Mouse (Mus musculus) forebrain, embryonic 16.5 days (tissue): ENCODE measurements at regions not wholly inside any gene's neighbourhood (a gene's known extent, or its start where the extent isn't known, plus 50 kb on each side); places are given as distances from the start of the nearest gene placed in this dataset.
A peak's percentile ranks its signal among the peaks of the same experiment; 100 is the strongest.

ENCODE experiments used
- ATAC-seq: fragments of 200-750 bp; cut with Nextera tagmentation; 2 replicates; pipeline ENCODE4 v1.8.0; 2017; ENCODE audit warnings: mild to moderate bottlenecking, moderate library complexity
- H3K27ac ChIP-seq: fragments of 300-500 bp; sonication (generic); 2 replicates; pipeline ENCODE4 v1.5.1; 2014; ENCODE audit warnings: low read length, control low read depth
- H3K27me3 ChIP-seq: fragments of 300-500 bp; sonication (generic); replicated peaks from 2 replicates; pipeline ENCODE4 v1.6.1; 2014; ENCODE audit warnings: low read length; ENCODE audit not compliant: control insufficient read depth, insufficient read depth
- H3K36me3 ChIP-seq: fragments of 300-500 bp; sonication (generic); 2 replicates; pipeline ENCODE4 v1.6.1; 2014; ENCODE audit not compliant: control insufficient read depth, insufficient read depth
- H3K4me1 ChIP-seq: fragments of 300-500 bp; sonication (generic); replicated peaks from 2 replicates; pipeline ENCODE4 v1.6.1; 2014; ENCODE audit warnings: low read length; ENCODE audit not compliant: control insufficient read depth, insufficient read depth
- H3K4me2 ChIP-seq: fragments of 300-500 bp; sonication (generic); 2 replicates; pipeline ENCODE4 v1.6.1; 2014; ENCODE audit warnings: mild to moderate bottlenecking, low read length, control low read depth
- H3K4me3 ChIP-seq: fragments of 300-500 bp; sonication (generic); replicated peaks from 2 replicates; pipeline ENCODE4 v1.5.1; 2014; ENCODE audit warnings: mild to moderate bottlenecking, low read length, control low read depth
- H3K9ac ChIP-seq: fragments of 300-500 bp; sonication (generic); replicated peaks from 2 replicates; pipeline ENCODE4 v1.6.1; 2014; ENCODE audit warnings: low read depth, low read length, control low read depth
- H3K9me3 ChIP-seq: fragments of 300-500 bp; sonication (generic); 2 replicates; pipeline ENCODE4 v1.6.1; 2016; ENCODE audit warnings: low read length; ENCODE audit not compliant: control insufficient read depth
- WGBS: fragments of 180-500 bp; shearing (Covaris S2); extraction: QIAGEN DNeasy Blood & Tissue Kit; methylation state at CpG from one replicate; pipeline ENCODE4 v1.1.7; 2014; 5-methylcytosine and 5-hydroxymethylcytosine counted together

DNA sequence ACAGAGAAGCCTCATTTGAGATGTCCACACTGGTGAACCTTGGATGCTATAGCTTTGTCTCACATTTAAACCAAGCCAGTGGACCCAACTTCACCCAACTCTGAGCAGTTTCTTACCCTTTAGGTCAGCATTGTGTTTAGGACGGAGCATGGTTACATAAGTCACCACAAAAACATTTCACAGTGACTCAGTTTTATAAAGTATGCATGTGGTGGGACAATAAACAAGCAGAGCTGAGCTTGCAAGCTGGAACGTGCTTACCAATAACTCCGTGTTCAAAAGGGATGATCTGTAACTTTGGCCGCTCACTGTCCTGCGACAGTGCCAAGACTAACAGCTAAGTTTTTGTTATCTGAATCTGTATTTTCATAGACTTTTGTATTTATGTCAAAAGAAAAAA, 587.8 kb downstream of the Epha4 start:
- Histone ChIP-seq H3K36me3 (no peaks in the 10 kb centered on the region), H3K4me3 (no peak overlapping the region), H3K4me1 (no peaks in the 10 kb centered on the region), H3K9me3 (no peaks in the 10 kb centered on the region), H3K27ac (no peak overlapping the region), H3K9ac (no peak overlapping the region), H3K27me3 (no peaks in the 10 kb centered on the region), H3K4me2 (no peak overlapping the region)
- no peak for ATAC-seq
- 92% methylated on average over 5 of the region's 5 CpGs for WGBS

DNA sequence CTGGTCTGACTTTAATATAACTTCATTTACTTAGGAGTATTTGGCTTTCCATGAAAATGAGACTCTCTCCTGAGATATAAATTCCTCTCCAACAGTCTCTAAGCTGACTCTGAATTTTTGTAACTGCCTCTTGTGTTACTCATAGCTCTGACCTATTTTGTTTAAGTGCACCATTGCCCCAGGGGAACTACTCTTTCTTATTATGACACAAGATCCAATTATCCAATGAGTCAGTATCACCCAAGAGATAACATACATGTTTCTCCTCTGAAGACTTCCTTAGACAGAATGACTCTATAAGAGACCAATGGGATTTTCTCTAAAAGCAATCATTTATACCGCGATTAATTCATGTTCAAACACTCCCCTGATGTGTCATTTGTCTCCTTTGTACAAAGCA, 586.9 kb downstream of the Epha4 start:
- Histone ChIP-seq H3K9me3 (no peaks in the 10 kb centered on the region), H3K27ac (no peak overlapping the region), H3K4me3 (no peak overlapping the region), H3K4me1 (no peaks in the 10 kb centered on the region), H3K36me3 (no peaks in the 10 kb centered on the region), H3K4me2 (no peak overlapping the region), H3K9ac (no peak overlapping the region), H3K27me3 (no peaks in the 10 kb centered on the region)
- no peak for ATAC-seq
- 89% methylated on average over 2 of the region's 2 CpGs for WGBS

DNA sequence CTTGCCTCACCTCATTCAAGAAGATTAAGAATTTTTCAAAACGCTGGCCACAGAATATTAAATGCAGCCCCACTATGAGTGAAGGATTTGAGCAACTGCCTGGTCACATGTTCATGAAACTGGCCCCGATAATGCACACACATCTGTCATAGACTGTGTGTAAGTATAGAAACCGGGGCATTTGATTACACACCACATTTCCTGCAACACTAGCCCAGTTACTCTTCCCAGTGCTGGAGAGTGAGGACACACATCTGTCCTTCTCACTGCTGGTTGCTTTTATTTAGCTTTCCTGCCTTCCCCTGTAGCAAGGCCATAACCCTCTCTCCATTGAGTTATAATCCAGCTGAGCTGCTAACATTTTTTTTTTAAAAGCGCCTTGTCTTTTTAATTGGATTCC, 581.4 kb downstream of the Epha4 start:
- H3K9ac ChIP-seq: no peak overlapping the region
- WGBS: 80% methylated on average over 4 of the region's 4 CpGs
- no peak for ATAC-seq
- no peak overlapping the region for H3K27ac ChIP-seq
- no peaks in the 10 kb centered on the region for H3K27me3 ChIP-seq
- H3K4me2 ChIP-seq: no peak overlapping the region
- no peaks in the 10 kb centered on the region for H3K36me3 ChIP-seq
- H3K9me3 ChIP-seq: no peaks in the 10 kb centered on the region
- H3K4me3 ChIP-seq: no peak overlapping the region
- no peaks in the 10 kb centered on the region for H3K4me1 ChIP-seq

DNA sequence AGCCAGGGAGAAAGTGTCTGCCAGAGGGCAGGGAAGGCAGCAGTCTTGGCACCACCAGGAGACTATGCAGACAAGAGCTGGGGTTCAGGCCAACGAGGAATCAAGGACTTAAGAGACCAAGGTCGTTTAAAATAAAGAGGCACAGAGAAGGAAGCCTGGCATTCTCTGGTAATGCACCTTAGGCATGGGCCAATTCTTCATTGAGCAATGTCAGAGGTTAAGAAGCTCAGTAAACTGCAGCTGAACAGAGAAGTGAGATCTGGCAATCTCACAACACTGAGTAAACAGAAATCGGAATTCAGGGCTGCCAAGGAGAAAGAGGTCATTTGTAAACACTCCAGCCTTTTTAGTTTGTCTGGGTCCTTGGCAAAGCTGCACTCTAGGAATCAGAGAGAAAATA, 572.2 kb downstream of the Epha4 start:
- H3K27ac ChIP-seq: no peak overlapping the region
- no peaks in the 10 kb centered on the region for H3K9me3 ChIP-seq
- no peak overlapping the region for H3K9ac ChIP-seq
- ATAC-seq: peak; percentile 55; the same call in 1 of the 2 replicates
- WGBS: 24% methylated on average over 3 of the region's 3 CpGs
- H3K27me3 ChIP-seq: no peaks in the 10 kb centered on the region
- H3K4me1 ChIP-seq: no peaks in the 10 kb centered on the region
- H3K4me3 ChIP-seq: no peak overlapping the region
- no peak overlapping the region for H3K4me2 ChIP-seq
- no peaks in the 10 kb centered on the region for H3K36me3 ChIP-seq

DNA sequence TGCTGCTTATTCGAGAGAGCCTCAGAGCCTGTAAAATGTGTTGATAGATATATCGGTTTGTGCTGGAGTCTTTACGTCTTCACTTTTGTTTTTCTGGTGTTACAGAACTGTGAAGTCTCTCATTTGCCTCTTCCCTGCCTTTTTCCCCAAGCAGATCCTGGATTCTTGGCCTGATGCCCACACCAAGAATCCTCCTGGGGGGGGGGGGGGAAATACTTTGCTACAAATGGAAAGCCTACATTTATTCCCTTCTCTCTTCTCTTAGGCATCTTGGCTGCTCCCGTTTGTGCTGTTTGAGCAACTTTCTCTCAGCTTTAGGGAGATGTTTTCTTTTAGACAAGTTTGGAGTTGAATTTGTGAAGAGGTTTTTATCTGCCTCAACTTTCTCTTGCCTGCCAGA, 570.8 kb downstream of the Epha4 start:
- no peak for ATAC-seq
- Histone ChIP-seq H3K4me2 (no peak overlapping the region), H3K36me3 (no peaks in the 10 kb centered on the region), H3K9ac (no peak overlapping the region), H3K27me3 (no peaks in the 10 kb centered on the region), H3K27ac (no peak overlapping the region), H3K4me3 (no peak overlapping the region), H3K4me1 (no peaks in the 10 kb centered on the region), H3K9me3 (no peaks in the 10 kb centered on the region)
- WGBS: 81% methylated on average over 4 of the region's 4 CpGs

DNA sequence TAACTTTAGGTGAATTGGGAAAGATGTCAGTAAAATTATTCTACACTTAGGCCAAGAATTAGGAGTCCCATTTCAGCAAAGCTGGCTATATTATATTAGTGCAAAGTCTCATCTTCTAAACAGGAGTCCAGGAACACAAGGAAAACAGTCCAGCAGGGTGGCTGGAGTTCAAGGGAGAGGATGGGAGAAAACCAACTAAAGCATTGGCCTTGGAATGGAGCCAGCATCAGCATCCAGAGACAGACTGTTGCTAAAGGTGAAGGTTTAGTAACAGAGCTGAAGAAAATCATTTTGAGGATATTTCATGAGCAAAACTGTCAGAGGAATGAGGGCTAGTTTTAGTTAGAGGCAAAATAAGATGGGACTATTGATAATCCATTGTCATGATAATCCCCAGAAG, 559.9 kb downstream of the Epha4 start:
- no peaks in the 10 kb centered on the region for H3K9me3 ChIP-seq
- H3K4me2 ChIP-seq: no peak overlapping the region
- no peak overlapping the region for H3K9ac ChIP-seq
- no peak for ATAC-seq
- H3K27me3 ChIP-seq: no peaks in the 10 kb centered on the region
- H3K27ac ChIP-seq: no peak overlapping the region
- no peaks in the 10 kb centered on the region for H3K4me1 ChIP-seq
- H3K4me3 ChIP-seq: no peak overlapping the region
- no peaks in the 10 kb centered on the region for H3K36me3 ChIP-seq

DNA sequence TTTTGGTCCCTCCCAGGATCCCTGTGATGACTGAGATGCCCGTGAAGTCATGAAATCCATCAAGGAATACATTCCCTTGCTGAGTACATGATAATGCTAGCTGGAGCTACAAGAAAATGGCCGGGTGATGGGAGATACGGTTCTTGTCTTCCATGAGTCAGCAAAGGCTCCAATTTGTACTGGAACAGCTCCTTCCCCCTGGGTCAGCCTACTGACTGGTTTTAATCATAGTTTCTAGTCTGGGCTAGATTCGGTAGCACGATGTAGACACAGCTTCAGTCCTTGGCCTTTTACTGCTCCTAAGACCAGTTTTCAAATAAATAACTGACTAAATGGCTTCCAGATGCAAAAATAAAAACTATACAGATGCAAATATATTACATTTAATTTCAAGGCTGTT, 557.5 kb downstream of the Epha4 start:
- H3K4me3 ChIP-seq: no peak overlapping the region
- no peaks in the 10 kb centered on the region for H3K27me3 ChIP-seq
- no peaks in the 10 kb centered on the region for H3K4me1 ChIP-seq
- H3K36me3 ChIP-seq: no peaks in the 10 kb centered on the region
- H3K4me2 ChIP-seq: no peak overlapping the region
- no peaks in the 10 kb centered on the region for H3K9me3 ChIP-seq
- WGBS: 94% methylated on average over 5 of the region's 5 CpGs
- H3K9ac ChIP-seq: no peak overlapping the region
- H3K27ac ChIP-seq: no peak overlapping the region
- no peak for ATAC-seq

DNA sequence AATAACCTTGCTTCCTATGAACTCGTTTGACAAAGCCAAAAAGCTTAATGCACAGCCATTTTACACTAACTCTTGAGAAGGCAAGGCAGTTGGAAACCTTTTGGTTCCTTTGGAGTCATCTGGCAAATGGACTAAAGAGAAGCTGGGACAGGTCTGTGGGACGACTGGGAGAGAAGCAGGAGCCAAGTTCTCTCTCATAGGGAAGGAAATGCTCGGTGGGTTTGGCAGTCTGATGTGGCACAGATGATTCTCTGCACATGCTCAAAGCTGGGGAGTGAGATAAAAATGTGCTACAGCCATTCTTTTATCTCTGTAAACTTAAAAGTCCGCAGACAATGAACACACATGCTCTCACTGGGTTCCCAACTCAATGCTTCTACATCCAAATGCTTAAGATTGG, 556.2 kb downstream of the Epha4 start:
- H3K9me3 ChIP-seq: no peaks in the 10 kb centered on the region
- no peak for ATAC-seq
- H3K36me3 ChIP-seq: no peaks in the 10 kb centered on the region
- H3K27ac ChIP-seq: no peak overlapping the region
- H3K27me3 ChIP-seq: no peaks in the 10 kb centered on the region
- WGBS: 71% methylated on average over 4 of the region's 4 CpGs
- no peak overlapping the region for H3K4me2 ChIP-seq
- H3K9ac ChIP-seq: no peak overlapping the region
- no peaks in the 10 kb centered on the region for H3K4me1 ChIP-seq
- H3K4me3 ChIP-seq: no peak overlapping the region

DNA sequence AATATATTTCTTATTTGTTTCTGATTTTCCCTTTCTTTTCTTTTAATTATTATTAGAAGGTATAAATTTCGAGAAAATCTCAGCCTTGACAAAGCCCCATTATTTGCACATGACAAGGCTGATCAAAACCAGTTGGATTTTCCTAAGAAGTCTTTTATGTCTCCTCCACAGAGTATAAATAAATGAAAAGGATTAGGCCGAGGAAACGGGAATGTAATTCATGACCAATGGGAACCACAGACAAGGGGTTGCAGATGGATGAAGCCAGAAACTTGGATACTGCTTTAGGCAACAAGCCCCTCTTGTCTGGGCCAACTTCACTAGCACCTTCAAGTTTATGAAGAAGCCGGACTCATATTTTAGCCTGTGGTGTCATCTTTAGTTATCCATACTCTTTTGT, 542.4 kb downstream of the Epha4 start:
- H3K4me1 ChIP-seq: no peaks in the 10 kb centered on the region
- H3K27me3 ChIP-seq: no peaks in the 10 kb centered on the region
- no peak for ATAC-seq
- H3K9me3 ChIP-seq: no peaks in the 10 kb centered on the region
- no peak overlapping the region for H3K4me3 ChIP-seq
- WGBS: 21% methylated on average over 4 of the region's 4 CpGs
- no peak overlapping the region for H3K27ac ChIP-seq
- no peak overlapping the region for H3K4me2 ChIP-seq
- H3K36me3 ChIP-seq: no peaks in the 10 kb centered on the region
- H3K9ac ChIP-seq: no peak overlapping the region

DNA sequence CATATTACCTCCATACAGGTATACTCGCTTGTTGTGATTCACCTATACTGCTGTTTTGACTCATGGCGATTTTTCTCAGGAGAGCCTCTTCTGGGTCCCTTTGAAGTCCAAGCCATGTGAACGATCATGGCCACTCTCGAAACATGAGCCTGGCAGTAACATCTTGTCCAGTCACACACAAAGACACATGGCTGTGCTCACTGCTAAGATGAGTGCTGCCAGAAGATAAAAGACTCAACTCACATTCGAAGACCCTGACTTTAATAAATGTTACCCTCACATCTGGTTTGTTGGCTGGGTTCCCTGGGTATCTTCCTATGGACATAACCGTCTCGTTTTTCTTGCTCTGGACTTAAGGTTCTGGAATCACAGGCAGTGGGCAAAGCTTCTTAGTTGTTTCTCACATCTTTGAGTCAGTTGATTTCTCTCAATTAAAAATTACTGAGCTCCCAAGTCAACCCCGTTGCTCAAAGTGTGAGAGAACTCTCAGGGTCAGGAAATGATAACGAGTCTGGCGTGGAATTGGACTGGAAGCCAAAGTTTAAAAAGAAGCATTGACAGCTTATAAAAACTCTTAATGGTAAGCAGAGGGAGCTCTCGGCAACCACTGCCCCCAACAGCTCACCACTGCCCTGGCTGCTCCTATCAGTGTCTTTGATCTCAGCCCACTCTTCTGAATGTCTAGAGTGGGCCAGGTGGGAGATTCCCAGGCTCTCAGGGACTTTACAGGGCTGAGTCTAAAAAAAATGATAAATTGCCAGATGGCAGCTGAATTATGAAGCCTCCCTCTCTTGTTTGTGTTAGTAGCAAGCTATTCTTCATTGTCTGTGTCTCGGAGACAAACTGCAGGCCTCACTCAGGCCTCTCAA, 539.6 kb downstream of the Epha4 start:
- H3K9ac ChIP-seq: no peak overlapping the region
- H3K36me3 ChIP-seq: no peaks in the 10 kb centered on the region
- no peak overlapping the region for H3K4me3 ChIP-seq
- H3K27me3 ChIP-seq: no peaks in the 10 kb centered on the region
- H3K9me3 ChIP-seq: no peaks in the 10 kb centered on the region
- 66% methylated on average over 12 of the region's 12 CpGs for WGBS
- no peaks in the 10 kb centered on the region for H3K4me1 ChIP-seq
- no peak overlapping the region for H3K27ac ChIP-seq
- no peak for ATAC-seq
- no peak overlapping the region for H3K4me2 ChIP-seq
